Mouse (Mus musculus) large intestine, adult 2 months (tissue): ENCODE results near the gene Iqcd. TPM values are rescaled to one million over a fixed set of nuclear protein-coding genes. Genes with fewer than 3 reads are reported as not detected.

Experiments used
- DNase-seq: peaks from one replicate; pipeline ENCODE4 v3.0.0-alpha.2; 2012; ENCODE audit warnings: low read depth, low spot score
- WGBS: fragments of 180-500 bp; shearing (Covaris S2); methylation state at CpG from one replicate; pipeline ENCODE4 v1.1.7; 2018; 5-methylcytosine and 5-hydroxymethylcytosine counted together
- polyA plus RNA-seq: library from polyadenylated mRNA; depleted of rRNA; stranded (reverse); fragments of >200 nt; gene quantifications from 2 replicates; pipeline ENCODE4 v1.2.3, GENCODE M21; 2012

The Iqcd gene
- polyA plus RNA-seq, 1 experiment = 0.40 TPM

DNA sequence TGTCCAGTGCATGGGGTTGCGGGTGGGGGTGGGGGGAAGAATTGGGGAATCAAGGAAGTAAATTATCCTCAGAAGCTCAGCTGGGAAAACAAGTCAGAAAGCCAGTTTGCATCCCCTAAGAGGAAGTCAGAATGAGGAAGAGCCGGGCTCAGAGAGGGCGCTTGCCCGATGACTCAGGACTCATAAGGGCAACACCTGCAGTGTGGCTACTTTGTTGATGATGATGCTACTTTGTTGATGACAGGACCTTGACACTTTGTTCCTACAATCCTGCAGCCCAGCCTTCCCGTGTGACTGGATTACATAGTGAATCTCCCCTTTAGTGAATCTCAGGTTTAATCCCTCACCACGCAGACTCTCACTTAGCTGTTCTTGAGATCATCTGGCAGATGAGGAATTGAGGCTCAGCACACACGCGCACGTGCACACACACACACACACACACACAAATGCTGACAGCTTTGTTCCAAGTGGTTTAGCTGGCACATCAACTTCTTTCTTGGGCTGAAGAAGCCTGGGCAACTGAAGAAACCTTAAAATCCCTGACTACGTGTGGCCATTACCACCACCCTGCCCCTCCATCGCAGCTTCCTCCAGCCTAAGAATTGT lies 18.4 kb upstream of the Iqcd start:
- WGBS = 58% methylated on average over 11 of the region's 11 CpGs
- DNase-seq = no peak

DNA sequence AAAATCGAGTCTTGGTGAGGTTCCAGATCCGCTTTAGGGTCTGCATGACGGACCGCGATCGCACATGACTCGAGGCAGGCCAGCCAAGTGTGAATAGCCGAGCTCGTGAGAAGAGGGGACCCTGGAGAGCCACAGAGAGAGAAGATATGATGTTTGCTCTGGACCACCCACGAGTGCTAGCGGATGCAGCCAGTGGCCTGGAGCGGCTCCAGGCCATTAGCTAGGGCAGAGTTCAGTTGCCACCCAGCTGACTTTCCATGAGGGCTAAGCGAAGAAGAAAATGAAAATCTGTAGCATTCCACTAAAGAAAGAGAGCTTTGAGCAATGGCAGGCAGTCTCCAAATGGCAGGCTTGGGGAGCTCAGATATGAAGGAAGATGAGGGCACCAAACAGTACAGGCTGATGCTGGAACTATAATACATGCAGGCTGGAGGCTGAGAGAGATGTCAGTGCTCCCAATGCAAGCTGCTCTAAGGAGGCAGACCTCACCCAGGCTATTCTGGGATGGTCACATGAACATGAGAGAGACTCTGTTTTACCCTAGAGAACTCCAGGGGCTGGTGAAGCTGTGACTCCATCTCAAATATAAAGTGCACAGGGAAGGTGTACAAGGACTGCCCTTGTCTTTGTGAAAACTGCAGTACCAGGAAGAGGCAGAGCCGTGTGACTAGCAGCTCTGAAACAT lies 17.6 kb upstream of the Iqcd start:
- DNase-seq = no peak
- 60% methylated on average over 14 of the region's 14 CpGs for WGBS

DNA sequence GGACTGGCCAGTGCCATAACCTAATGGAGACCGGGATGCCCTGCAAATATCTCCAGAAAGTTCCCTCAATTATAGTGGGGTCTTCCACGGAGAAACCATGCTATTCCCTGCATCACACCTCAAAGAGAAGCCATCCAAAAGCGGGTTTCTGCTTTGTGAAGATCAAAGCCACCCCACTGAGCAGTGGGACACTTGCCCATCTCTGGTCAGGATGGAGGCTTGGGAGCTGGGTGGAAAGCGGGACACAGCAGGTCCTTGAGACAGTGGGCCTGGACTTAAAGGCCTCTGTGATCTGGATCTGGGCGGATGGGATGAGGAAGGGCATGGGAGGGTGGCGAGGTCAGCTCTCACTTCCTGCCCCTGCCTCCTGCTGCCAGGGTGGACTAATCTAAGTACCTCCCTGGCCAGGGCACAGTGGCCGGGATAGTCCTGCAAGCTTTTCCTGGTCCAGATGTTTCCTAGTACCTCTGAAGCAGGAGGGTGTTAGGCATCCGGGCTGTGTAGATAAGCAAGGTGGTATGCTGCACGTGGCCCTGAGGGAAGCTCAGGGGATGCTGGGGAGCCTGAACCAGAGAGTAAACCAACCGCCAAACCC lies 14.2 kb upstream of the Iqcd start:
- WGBS = 73% methylated on average over 10 of the region's 10 CpGs
- DNase-seq = no peak

DNA sequence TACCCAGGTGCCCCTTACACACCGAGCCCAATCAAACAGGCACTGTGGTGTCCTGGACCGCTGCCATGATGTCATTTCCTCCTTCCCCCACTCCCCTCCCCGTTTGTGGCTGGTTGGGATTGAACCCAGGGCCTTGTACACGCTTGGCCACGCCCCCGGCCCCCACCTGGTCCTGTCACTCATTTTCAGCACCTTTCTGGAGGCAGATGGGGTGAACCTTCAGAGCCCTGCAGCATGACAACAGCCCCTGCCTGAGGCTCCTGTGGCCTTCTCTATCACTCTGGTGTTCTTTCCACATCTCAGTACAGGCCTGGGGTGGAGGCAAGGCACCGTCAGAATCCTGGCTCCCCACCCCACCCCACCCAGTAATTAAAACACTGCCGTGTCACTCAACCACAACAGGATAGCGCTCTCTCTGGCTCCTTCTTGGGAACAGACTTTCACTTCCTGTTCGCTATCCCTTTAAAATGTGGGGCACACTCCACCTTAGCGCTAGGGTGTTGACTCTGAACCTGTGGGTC lies 12.0 kb upstream of the Iqcd start:
- DNase-seq = no peak
- WGBS = 28% methylated on average over 11 of the region's 11 CpGs

DNA sequence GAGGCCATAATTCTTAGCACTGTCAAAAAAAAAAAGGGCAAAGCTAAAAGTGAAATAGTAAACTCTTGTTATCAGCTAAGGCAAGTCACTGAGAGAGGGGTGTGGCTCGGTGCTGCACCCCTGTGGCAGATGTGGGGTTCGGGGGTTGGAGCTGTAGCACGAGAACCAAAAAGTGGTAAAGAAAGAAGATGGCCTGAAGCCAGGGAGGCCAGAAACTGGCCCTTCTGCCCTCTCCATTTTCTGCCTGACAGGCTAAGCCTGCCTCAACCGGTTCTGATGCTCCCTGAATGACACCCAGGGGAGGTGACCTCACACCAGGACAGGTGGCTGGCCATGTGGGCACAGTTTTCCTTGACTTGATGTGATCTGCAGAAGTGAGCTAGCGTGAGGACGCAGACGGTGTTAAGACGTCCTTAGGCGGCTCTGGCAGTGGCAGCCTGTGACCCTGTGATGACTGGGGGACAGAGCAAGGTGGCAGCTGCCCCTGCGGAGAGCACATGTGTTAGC lies 10.8 kb upstream of the Iqcd start:
- no peak for DNase-seq
- 30% methylated on average over 10 of the region's 10 CpGs for WGBS

DNA sequence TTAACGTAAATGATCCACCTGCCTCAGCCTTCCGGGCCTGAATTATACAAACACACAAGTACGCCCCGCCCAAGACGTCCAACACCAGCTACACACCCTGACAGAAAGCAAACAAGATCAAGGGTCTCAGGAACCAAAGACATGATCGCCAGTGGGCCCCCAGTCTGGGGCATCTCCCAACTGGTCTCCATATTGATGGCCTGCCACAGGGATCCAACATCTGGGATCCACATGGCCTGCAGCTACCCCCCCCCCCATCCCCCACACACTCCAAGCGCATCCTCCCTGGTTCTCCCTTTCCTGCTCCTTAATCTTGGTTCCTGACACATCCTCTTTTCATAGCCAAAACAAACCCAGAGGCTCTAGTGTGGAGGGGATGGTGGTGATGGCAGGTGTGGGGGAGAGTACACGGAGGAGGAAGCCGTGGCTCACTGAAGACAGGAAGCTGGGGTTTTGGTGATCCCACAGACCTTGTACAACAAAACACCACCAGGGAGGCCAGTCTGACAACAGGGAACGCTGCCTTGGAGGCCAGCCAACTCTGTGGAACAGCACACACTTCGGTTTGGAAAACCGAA lies 10.2 kb upstream of the Iqcd start:
- 13% methylated on average over 12 of the region's 12 CpGs for WGBS
- DNase-seq = no peak

DNA sequence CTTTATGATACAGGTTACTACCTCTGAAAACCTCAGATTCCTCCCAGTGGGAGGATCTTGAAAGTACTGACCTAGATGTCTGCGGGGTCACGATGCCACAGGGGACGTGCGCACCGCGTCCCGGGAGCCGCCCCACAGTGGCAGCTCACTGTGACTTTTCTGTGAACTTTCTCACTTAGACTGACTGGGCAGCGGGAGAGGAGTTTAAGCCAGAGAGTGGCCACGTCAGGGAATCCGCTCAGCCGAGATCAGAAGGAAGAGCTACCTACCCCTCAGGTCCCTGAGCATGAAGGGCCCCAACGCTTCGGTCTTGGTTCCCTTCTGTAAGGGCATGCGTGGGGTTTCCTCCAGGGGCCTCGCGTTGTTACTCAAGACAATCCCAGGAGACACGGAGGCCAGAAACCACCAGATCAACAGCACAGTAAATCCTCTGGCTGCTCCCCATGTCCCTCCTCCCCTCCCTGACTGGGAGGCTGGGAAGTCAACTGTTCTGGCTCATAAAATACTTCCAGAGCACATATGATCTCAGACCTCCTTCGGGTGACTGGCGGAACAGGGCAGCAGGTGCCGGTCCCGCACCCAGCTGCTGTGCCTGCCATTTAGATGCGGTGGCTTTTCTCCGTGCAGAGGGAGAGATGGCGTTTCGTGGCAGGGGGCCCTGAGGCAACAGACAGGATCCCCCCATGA lies 9.5 kb upstream of the Iqcd start:
- no peak for DNase-seq
- WGBS = 5% methylated on average over 26 of the region's 26 CpGs

DNA sequence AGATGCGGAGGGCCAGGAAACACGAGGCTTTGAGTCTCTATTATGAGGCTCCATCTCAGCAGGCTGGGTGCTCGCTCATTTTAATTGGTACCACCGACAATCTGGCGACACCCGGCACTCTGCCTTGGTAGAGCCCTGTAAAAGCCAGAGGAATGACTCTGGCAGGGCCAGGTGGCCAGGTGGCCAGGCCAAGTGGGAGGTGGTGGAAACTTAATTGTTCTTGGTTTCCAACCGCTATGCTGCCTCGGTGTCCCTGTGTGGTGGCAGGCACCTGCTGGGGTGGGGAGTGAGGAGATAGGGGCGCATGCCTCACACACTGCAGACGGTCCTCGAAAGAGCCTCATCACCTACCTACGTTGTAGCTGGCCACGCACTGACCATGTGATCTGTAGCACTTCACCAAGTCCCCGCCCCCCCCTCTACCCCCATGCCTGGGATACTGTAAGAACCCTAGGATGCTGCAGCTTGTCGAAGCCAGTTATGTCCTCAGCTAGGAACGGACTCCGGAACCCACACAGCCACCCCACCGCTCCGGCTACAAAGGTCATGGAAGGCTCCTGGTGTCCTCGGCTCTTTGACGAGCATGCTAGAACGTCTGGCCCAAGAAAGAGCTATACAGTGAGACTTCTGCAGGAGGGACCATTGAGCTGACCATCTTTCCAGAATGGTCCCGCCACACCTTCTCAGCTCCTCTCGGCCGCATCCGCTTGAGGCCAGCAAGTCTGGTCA lies 8.8 kb upstream of the Iqcd start:
- DNase-seq = no peak
- WGBS = 60% methylated on average over 26 of the region's 26 CpGs

DNA sequence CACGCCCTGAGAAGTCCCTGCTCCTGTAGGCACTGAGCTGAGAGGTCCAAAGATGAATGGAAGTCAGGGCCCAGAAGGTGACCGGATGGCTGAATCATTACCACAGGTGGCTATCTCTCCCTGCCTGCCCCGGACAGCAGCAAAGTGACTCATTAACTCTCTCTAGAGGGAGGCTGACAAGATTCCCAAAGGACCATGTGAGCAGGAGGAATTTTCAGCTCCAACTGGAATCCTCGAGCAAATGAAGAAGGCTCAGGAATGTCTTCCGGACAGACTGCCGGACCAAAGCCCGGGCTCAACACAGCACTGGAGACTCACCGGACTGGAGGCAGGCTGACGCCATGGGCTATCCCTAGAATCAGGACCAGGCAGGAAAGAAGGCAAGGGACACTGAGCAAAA lies 6.8 kb upstream of the Iqcd start:
- WGBS = 72% methylated on average over 9 of the region's 9 CpGs
- no peak for DNase-seq

DNA sequence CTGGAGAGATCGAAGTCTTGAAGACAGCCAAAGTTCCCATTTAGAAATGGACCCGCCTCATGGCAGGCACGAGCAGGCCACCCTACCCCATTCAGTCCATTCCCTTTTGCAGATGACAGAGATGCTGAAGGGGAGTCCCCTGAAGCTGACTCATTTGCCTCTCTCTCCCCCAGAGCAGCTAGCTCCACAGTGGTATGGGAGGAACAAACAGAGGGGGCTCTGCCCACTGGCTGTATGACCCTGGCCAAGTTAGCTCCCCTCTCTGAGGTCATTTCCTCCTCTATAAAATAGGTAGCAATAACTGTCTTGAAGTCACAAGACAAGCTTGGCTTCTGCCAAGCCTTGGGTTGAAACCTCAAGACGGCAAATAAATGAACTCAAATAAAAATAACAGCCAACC lies 5.3 kb upstream of the Iqcd start:
- 49% methylated on average over 4 of the region's 4 CpGs for WGBS
- no peak for DNase-seq

DNA sequence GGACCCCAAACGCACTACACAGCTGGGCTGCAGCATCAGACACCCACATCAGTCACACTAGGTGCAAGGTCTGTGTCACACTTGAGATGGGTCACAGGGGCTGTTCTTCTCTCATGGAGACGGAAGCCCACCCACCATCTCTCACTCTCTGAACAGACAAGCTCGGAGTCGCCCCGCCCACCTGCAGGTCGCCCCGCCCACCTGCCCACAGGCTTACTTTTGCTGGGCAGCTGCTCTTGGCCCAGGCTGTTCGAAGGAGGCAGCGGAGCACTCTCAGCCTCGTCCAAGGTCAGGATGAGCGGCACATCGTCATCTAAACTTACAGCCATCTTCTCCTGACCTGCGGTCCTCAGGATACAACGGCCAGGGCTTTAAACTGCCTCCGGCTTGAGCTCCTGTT lies 3.8 kb upstream of the Iqcd start:
- DNase-seq = no peak
- WGBS = 66% methylated on average over 15 of the region's 15 CpGs

DNA sequence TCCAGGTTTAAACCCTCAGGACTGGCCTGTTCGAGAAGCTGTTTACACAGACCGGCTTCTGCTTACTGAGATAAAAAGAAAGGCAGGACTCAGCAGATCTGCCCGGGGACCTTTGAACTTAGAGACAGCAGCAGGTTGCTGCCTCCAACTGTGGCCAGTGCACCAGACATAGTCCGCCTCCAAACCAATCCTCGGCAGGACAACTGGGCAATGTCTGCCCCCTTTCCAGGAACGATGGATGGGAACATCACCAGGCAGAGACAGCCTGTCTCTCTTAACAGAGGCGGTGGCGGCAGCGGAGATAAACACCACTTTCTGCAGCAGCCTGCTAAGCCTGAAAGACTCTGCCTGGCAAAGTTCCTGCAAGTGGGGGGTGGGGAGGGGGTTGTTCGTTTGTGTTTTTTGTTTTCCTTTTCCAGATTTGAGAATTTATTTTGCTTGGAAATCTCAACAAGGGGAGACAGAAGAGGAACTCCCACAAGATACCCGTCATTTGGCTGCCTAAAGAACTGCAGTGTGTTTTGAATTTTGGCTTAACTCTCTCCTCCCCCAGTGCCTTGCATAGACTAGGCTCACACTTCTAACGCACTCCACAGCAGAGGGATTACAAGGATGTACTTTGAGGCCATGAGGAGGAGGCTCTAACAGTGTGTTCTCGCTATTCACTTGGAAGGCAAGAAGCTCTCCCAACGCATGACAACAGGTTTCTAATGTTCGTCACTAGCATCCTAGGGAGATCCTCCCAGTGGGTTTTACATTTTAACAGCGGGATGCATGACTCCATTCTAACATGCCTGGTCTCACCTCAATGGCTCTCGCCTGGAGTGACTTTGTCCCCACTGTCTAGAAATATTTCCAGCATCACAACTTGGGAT lies 1.8 kb upstream of the Iqcd start:
- no peak for DNase-seq
- WGBS = 5% methylated on average over 17 of the region's 17 CpGs

DNA sequence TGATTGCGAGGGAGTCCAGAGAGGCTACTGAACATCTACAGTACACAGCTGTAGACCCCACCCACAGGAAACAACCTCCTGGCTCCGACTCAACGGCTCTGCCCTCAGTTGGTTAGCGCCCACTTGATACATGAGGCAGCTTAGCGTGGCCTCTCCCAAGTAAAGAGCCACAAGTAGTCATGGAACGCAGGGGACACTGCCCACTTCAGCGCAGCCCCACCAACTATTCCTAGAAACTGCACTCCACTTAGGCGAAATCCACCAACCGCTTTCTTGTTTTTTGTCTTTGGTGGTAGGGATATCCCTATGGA lies 1.2 kb upstream of the Iqcd start:
- DNase-seq = peak; percentile 62
- 6% methylated on average over 9 of the region's 9 CpGs for WGBS

DNA sequence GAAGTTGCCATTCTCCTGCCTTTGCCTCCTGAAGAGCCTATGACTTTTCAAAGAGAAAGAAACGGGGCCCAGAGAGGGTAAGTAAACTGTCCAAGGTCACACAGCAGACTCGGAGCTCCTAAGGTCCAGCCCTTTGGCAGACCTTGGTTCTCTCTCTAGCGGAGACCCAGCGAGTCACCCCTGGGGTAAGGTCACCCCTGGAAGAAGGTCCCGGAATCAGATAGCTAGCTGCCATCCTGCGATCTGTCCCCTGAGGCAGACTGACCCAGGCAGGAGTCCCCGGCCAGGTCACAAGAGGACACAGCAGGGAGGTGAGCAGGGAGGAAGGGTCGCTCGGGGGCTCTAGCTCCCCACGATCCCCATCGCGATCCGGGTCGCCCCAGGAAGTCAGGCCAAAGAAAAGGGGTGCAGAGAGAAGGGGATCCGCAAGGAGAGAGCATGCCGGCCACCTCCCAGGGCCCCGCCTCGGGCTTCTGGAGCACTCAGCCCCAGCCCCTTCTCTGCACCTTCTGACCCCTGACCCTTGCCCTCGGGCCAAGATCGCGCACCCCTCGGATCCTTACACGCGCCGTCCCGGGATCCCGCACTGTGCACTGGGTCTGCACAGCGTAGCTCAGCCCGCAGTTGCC lies 762 bp upstream of the Iqcd start:
- DNase-seq = no peak
- WGBS = under 1% methylated on average over 29 of the region's 29 CpGs

DNA sequence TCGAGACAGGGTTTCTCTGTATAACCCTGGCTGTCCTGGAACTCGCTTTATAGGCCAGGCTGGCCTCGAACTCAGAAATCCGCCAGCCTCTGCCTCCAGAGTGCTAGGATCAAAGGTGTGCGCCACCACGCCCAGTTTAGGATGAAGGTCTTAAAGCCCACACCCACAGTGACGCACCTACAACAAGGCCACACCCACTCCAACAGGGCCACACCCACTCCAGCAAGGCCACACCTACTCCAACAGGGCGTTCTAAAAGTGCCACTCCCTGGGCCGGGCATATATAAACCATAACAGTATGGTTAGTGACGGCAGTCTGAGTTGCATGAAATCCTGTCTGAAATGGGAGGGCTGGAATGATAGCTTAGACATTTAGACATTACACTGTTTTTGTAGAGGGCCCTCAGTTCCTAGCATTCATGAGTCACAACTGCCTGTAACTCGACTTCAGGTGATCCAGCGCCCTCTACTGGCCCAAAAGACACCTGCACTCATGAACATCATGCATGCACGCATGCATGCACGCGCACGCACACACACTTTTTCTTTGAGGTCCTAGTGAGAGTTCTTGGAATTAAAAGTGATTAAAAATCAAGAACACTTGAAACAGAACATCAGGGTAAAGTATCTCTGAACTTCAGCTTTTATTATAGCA lies 1.7 kb downstream of the Iqcd start:
- WGBS = 51% methylated on average over 16 of the region's 16 CpGs
- peak; percentile 54 for DNase-seq

DNA sequence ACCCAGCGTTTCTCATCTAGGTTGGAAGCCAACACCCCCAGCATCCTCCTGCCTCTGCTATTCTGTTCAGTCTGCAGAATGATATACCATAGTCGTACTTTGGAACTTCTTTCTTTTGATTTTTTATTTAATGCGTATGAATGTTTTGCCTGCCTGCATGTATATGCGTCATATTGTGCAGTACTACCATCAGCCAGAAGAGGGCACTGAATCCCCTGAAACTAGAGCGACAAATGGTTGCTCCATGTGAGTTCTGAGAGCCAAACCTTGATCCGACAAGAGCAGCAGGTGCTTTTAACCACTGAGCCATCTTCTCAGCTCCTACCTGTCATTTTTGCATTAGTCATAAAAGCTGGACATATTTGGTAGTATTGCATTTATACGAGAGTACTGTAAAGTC lies 3.3 kb downstream of the Iqcd start:
- DNase-seq = no peak
- WGBS = 75% methylated on average over 7 of the region's 7 CpGs

DNA sequence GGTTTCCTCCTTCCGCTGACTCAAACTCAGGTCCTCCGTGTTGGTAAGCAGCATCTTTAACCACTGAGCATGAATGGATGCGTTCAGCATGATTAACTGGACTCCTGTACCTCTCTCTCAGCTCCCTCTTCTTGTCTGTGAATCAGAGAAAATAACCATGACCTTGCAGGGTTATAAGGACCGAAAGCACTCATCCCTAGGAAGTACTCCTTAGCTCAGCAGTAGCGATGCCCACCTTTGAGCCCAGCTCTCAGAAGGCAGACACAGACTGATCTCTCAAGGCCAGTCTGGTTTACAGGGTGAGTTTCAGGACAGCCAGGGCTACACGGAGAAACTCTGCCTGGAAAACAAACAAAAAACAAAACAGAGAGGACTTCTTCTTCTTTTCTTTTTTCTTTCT lies 5.7 kb downstream of the Iqcd start:
- DNase-seq = no peak
- WGBS = 86% methylated on average over 6 of the region's 6 CpGs

DNA sequence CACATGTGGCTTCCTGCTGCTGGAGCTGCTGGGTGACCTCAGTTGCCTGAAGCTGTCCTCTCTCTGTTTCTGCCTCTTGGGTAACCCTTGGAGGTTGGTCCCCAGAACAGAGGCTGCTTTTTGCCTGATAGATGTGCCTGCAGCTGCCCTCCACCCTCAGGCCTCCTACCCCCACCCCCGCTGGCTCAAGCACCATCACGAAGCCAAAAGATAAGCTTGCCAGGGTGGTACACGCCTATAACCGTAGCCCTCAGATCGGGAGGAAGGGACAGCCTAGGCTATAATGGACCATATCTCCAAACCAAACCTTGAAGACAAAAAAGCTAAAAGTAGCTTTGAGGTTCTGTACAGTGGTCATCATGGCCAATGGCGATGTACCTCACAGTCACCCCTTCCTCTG lies 10.8 kb downstream of the Iqcd start:
- 80% methylated on average over 6 of the region's 6 CpGs for WGBS
- no peak for DNase-seq
